Mouse (Mus musculus): ENCODE data around the gene Haus7.
"Not testable (repeated sequence)": the region's sequence is repeated elsewhere in the genome, so short reads cannot be mapped to it uniquely, and the experiment has no call there.

Haus7 gene

DNA sequence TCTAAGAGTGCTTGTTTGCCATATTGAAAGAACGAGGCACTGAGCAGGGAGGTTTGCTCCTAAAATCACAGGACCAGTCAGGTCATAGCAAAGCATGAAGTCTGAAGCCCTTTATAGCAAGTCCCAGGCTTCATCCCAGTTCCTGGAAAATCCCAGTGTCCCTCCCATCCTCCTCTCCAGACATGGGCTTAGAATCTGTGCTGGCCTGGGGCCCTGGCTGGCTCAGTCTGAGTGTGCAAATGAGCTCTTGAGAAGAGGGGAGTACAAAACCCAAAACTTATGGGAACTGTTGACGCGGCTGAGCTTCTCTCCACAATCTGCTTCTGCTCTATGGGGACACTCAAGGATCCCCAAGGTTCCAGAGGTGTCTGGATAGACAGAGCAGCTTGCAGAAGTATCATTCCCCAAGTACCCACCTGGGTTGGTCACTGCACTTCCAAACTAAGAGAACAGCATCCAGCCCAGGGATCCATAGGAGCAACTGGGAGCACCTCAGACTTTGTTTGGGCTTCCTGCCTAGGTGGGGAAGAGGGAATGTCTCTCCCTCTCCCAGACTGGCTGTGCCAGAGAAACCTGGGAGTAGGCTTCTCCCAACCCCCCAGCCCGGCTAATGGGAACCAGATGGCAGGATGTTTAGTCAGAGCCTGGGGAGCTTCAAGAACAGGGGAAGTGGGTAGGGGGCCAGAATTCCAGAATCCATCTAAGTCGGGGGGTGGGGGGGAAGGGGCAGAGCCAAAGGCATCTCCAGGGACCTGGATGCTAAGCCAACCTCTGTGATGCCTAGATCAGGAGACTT, 8.8 kb upstream of the Haus7 start:
- in situ Hi-C loops (cut with MseI, MboI): no loop called here

DNA sequence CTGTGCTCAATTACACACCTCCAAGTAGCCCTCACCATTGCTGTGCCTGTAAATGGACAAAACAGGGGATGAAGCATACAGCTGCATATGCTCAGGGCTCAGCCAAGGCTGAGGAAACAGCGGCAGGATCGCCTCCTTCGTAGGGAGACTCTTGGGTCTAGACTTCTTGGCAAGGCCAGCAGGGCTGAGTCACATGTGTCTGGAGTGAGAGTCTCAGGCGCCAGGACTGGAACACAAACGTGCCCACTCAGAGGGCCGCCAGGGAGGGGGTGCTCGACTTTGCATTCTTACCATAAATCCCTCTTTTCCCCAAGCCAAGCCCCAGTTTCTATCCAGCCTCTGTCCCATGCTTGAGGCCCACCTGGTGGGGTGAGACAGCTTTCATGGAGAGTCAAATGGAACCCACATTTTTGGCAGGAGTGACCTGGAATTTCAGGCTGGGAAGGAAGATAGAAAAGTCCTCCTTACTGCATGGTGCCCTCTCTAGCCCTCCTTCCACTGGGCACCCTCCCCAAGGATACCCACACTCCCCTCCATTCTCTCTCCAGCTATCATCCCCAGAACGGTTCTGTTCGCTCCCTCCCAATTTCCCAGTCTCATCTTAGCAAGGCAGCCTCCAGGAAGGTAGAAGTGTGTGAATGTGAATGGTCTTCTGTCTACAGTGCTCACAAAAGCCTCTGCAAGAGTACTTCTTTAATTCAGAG, 6.8 kb upstream of the Haus7 start:
- in situ Hi-C loops (cut with MseI, MboI): no loop called here

DNA sequence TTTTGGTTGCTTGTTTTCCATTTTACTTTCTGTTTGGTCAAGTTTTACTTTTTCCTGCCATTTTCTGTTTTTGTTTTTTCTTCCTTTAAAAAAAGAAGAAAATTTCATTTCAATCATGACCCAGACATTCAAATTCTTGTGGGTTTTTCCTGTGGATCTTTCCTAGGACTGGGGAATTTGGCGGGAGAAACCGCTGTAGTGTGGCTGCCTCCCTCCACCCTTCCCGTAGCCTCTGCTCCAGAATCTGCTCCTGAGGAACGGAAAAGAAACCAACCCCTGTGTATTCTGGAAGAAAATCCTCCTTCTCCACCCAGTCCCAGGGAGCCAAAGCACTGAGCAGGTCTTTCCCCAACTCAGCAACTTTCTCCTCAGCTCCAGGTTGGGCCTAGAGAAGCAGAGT, 1.9 kb upstream of the Haus7 start:
- in situ Hi-C loops (cut with MseI, MboI): no loop called here

DNA sequence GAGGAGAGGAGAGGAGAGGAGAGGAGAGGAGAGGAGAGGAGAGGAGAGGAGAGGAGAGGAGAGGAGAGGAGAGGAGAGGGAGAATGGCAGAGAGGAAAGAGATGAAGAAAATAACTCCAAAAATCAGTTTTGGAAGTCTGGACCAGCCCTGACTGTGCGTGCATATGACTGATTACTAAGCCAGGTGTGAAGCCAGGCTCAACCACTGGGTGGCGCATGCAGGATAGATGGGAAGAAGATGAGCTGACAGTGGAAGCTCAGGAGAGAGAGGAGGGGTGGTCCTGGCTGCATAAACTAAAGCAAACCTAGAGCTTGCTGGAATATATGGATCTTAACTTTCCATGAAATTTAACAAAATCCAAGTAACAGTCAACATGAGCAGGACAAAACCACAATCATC, 6.9 kb downstream of the Haus7 start:
- in situ Hi-C loops (cut with MseI, MboI): no loop called here

DNA sequence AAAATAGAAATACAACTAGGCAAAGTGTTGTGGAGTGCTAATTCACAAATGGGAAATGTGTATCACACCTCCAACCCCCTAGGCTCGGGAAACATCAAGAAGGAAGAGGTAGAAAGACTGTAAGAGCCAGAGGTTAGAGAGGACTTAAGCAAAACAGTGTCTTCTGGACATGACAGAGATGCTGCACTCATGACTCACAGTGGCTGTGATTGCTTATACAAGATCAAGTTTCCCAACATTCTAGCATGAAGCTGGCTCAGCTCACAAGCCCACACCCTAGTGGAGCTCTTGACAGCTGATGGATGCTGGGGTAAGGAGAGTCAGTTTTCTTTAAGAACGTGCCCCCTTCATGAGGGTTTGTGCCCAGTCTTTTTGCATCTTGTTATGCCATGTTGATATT, 17.4 kb downstream of the Haus7 start:
- in situ Hi-C loops (cut with MseI, MboI): loop anchor here in 1 of 2 experiments (25.0 kb wide), 1 partner anchor 429 kb away; no protein-coding TSS in a partner anchor

DNA sequence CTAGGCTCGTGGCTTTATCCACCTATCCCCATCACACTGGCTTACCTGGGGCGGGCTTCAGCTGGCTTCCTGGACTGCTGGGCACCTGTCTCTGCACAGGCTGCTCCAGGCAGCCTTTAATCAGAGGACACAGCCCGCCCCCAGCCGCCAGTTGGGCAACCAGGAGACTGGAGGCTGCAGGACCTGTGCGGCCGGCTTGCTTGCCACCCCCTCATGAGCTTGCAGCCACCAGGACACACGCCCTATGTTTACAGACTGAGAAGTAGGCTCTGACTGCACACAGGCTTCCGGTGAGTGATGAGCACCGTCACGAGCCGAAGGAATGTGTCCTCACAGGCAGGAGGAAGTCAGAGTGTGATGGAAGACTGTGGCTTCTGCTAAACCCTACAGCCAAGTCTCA, 23.6 kb downstream of the Haus7 start, which contains the start of gene Trex2:
TSS of gene Trex2 (minus strand) at position 93 of the 400 bp plus-strand sequence.
- in situ Hi-C loops (cut with MseI, MboI): loop anchor here (10.0 to 25.0 kb wide), 3 partner anchors 120 to 423 kb away; no protein-coding TSS in a partner anchor

DNA sequence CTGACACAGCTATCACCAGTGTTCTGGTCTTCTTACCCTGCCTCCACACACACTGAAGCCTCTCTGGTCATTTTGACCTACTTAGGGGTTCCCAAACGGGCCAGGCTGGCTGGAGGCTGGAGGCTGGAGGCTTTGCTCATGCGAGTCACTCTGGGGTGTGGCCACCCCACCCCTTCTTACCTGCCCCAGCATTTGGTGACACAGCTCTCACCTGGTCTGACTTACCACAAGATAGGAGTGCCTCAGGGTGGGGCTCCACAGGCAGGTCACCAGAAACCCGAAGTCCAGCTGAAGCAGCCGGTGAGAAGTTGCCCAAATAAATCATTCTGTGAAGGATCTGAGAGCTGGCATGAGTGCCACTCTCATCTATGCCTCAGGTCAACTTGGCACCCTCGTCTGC, 26.0 kb downstream of the Haus7 start:
- in situ Hi-C loops (cut with MseI, MboI): loop anchor here (10.0 to 25.0 kb wide), 3 partner anchors 118 to 421 kb away; no protein-coding TSS in a partner anchor

DNA sequence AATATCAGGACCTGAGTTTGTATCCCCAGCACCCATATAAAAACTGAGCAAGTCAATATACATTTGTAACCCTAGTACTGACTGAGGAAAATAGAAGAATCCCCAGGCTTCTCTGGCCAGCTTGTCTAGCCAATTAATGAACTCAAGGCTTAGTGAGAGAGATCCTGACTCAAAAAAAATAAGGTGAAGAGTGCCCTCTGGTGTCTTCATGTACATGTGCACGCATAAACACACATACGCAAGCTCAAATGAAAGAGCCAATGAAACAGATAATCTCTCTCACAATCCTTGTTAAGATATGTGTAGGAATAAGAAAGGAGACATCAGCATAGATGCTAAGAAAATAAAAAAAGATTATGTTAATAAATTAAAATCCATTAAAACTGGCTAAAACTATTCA, 28.8 kb downstream of the Haus7 start:
- in situ Hi-C loops (cut with MseI, MboI): loop anchor here (10.0 to 25.0 kb wide), 3 partner anchors 115 to 418 kb away; no protein-coding TSS in a partner anchor

DNA sequence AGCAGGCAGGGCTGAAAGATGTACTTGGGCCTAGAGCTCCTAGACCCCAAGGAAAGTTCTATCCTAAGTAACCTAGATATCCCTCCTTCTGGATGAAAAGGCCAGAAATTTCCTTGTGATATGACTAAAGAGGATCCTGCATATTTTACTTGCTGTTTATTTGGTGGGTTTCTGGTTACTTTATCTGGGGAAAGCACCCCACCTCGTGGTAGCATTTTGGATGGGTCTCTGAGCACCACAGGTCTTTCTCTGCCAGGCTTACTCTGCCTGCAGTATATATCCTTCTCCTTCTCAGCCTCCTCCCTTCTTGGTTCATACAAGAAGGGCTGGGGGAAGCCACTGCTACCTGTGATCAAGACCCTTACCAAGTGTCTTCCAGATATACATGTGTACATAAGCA, 46.1 kb downstream of the Haus7 start:
- in situ Hi-C loops (cut with MseI, MboI): loop anchor here in 1 of 2 experiments (10.0 kb wide), 1 partner anchor 88 kb away; no protein-coding TSS in a partner anchor

DNA sequence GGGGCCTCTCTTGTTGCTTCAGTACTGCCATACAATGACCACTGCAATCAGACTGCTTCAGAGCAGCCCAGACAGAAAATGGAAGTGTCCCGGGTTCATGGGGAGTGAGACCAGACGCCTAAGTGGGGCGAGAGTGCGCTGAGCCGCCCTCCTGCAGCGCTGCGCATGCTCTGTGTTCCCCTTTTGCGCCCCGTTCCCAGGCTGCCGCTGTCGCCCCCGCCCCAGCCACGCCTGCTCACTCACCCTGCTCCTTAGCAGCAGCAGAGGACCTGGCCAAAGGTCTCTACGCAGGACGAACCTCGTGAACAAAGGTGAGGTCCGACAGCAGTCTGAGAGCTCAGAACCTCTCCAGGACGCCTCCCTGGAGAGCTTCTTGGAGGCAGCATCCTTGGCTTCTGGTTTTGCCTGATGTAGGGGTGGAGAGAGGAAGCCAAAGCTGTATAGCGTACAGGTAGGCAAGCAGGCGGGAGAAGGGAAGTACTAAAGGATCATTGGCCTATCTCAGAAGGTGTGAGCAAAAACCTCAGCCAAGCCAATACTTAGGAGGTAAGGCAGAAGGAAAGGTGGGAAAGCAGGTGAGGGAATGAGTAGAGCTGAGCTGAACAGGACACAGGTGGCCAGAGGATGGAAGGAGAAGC, 47.8 kb downstream of the Haus7 start, which contains the start of gene Zfp92:
TSS of gene Zfp92 (plus strand) at position 217 of the 638 bp plus-strand sequence.
- in situ Hi-C loops (cut with MseI, MboI): loop anchor here in 1 of 2 experiments (10.0 kb wide), 1 partner anchor 86 kb away; no protein-coding TSS in a partner anchor

DNA sequence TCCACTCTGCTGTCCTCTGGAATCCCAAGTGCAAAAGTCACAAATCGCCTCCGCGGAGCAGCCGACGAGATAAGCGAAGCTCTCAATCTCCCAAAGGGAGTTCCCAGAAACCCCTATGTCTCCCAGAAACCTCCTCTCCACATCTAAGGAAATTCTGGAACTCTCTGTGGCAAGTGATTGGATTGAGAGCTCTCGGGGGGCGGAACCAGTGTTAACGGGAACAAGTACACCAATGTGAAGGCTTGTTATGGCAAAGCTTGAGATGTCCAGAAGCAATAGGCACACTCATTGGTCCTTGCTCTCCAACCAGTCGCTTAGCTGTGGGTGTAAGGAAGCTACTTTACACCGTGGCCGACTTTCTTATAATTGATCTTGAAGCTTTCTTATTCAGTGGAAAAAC, 57.2 kb downstream of the Haus7 start:
- in situ Hi-C loops (cut with MseI, MboI): no loop called here

DNA sequence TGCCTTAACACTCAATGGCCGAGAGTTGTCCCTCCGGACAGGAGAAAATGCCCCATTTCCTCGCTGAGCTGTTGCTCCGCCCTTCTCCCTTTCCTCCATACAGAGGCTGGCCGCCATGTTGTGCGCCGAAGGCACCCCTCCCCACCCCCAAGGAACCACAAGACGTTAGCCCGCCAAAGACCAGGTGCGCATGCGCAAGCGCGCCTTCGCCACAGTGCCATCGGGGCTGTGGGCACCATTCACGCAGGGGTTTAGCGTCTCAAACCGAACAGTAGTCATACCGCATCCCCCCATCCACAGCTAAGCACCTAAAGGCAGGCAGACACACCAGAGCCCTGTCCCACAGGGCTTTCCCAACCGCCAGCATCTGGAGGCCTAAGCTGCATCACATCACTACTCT, 57.9 kb downstream of the Haus7 start:
- in situ Hi-C loops (cut with MseI, MboI): no loop called here

DNA sequence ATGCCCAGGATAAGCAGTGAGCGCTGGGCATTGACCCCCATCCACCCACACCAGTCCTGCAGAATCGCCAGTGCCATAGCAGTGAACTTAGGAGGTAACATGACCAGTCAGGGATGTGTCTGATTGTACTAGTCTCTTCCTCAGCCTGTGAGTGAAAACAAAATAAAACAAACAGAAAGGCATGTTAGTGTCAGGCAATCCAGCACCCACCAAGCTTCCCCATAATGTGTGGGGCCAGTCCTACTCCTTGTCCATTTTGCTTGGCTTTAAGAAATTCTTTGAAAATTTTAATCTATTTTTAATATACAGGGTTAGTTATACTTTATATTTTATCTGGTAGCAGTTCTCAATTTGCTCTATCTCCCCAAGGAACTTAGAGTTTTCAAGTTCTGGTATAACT, 60.2 kb downstream of the Haus7 start, which contains the start of gene Gm18336:
TSS of gene Gm18336 (minus strand) at position 101 of the 400 bp plus-strand sequence.
- in situ Hi-C loops (cut with MseI, MboI): not testable (repeated sequence)

DNA sequence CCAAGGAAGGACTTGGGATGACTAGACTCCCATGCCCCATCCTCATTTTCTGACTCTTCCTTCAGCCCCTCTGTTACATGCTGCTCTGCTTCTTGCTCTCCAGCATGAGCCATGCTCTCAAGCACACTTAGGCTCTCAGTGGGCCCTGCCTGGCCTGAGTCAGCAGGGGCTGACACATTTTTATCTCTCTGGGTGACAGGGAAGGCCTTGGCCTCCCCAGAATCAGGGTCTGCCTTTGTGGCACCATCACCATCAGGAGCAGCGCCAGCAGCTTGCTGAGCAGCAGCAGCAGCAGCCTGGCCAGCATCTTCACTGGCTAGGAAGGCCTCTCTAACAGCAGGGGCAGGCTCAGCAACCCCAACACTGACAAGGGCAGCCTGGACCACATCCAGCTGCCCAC, 62.4 kb downstream of the Haus7 start:
- in situ Hi-C loops (cut with MseI, MboI): no loop called here

DNA sequence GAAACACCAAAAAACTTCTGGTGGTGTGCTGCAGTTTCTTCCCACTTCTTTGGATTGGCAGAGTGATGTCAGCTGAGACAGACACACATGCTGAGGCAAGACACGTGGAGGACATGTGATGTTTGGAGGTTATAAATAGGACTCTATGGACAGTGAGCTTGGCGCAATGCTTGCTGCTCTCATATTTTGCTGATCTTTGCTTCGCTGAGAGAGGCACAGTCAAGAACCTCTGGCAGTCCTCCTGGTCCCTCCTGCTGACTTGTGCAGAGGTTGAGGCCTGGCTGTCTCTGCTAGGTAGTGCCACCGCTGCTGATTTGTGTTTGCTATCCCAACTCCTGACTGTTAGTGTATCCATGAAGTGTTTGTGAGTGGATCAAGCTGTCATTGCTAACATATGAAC, 67.4 kb downstream of the Haus7 start:
- in situ Hi-C loops (cut with MseI, MboI): no loop called here
